Mouse (Mus musculus): Measurements from ENCODE around the gene Trim63. TPM values are rescaled to one million over a fixed set of nuclear protein-coding genes. Genes with fewer than 3 reads are reported as not detected.

Gene Trim63
- polyA plus RNA-seq, 2 experiments, result 0.07 TPM; not detected in 1

DNA sequence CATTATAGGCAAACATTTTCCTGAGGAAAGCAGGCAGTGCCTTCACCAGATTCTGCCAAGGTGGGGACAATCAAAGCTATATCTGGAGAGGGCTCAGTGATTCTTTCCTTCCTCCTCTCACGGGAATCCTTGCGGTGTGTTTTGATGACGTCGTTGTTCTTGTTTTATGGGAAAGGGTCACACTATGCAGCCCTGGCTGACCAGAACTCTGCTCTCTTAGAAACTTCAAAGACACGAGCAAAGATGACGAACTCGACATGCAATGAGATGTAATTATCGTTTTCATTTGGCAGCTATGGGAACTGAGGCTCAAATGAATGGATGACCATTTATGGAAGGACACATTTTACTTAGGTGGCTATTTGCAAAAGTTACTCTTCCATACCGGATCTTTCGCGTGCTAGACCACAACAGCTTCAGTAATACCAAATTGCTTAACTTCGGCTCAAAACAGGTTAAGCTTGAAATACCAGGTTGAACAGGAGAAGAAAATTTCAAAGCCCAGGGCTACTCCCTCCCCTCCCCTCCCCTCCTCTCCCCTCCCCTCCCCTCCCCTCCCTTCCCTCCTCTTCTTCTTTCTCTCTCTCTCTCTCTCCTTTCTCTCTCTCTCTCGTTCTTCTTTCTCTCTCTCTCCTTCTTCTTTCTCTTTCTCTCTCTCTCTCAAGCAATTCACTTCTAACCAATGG, 42.0 kb upstream of the Trim63 start:
- H3K9ac ChIP-seq (replicated peaks), result peak overlapping the region; percentile 49
- 11% methylated on average over 13 of the region's 13 CpGs for WGBS (ENCODE audit: insufficient replicate concordance)
- H3K36me3 ChIP-seq (replicated peaks; ENCODE audit: control insufficient read depth, insufficient read depth, low read depth), result peaks cover 12% of the 10 kb centered on the region
- no peaks in the 10 kb centered on the region for H3K9me3 ChIP-seq (ENCODE audit: control insufficient read depth, low read length)
- H3K4me3 ChIP-seq (ENCODE audit: insufficient read depth in 1 of 2, low read depth in 2 of 2, low read length in 2 of 2), result peak overlapping the region; percentile 41 to 45
- DNase-seq (ENCODE audit: low read depth in 3 of 3, low spot score in 3 of 3), result no peak
- peaks cover 16 to 20% of the 10 kb centered on the region in 2 experiments for H3K4me1 ChIP-seq (replicated peaks; ENCODE audit: control insufficient read depth in 2 of 2, insufficient read depth in 2 of 2, low read length in 1 of 2)
- ATAC-seq (ENCODE audit: insufficient read depth), result peak; percentile 49; the same call in 1 of the 2 replicates
- TF ChIP-seq EP300 (IDR thresholded peaks at IDR 0.05; ENCODE audit: low read depth) (no peak), CTCF (IDR thresholded peaks at IDR 0.05; ENCODE audit: low read depth) (no peak)
- no peaks in the 10 kb centered on the region for H3K27me3 ChIP-seq (ENCODE audit: control insufficient read depth, insufficient read depth, low read length)
- H3K27ac ChIP-seq, result peak overlapping the region; percentile 93
- peak overlapping the region; percentile 73 for H3K4me2 ChIP-seq (ENCODE audit: low read depth)

DNA sequence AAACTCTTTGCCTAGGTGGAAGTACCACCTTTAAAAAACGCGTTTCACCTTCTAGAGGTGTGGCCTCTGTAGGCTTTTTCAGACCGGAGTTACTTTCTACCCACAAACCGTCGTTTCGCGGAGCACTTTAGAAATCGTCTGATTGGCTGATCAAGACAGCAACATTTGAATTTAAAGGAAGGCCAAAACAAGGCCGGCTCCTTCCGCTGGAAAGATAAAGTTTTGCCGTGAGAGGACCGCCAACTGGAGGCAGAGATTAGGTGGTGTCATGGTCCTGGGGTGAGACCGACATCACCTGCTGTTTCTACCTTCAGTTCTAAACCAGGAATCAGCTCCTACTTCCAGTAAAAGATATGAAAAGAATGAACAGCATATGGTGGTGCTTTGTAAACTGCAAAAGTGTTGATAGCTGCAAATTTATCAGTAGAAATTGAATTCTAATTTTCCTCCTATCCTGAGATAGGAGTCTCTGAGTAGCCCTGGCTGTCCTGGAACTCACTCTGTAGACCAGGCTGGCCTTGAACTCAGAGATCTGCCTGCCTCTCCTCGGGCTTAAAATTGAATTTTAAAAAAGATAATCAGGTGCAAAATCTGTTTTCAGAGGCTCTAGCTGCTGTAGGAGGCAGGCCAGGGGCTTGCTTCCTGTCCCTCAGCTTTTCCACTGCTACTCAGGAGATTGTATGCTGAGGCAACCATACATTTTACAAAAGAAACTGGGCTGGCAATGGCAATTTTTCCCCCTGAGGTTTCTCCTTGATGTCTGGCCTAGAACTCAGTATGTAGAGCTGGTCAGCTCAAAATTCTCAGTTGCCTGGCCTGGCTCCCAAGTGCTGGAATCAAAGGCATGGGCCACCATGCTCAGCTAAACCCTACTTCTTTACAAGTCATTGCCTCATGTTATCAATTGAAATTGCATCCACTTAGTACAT, 41.2 kb upstream of the Trim63 start:
- peak overlapping the region; percentile 49 for H3K9ac ChIP-seq (replicated peaks)
- H3K4me2 ChIP-seq (ENCODE audit: low read depth), result peak overlapping the region; percentile 73
- no peaks in the 10 kb centered on the region for H3K9me3 ChIP-seq (ENCODE audit: control insufficient read depth, low read length)
- peak; percentile 94 for ATAC-seq (ENCODE audit: insufficient read depth)
- WGBS (ENCODE audit: insufficient replicate concordance), result under 1% methylated on average over 14 of the region's 14 CpGs
- DNase-seq (ENCODE audit: low read depth in 3 of 3, low spot score in 3 of 3), result peak; percentile 88 to 92 (median 88)
- H3K4me3 ChIP-seq (ENCODE audit: insufficient read depth in 1 of 2, low read depth in 2 of 2, low read length in 2 of 2), result peak overlapping the region; percentile 20 to 45; a peak in 3 of 4 replicates
- no peaks in the 10 kb centered on the region for H3K27me3 ChIP-seq (ENCODE audit: control insufficient read depth, insufficient read depth, low read length)
- peaks cover 16 to 20% of the 10 kb centered on the region in 2 experiments for H3K4me1 ChIP-seq (replicated peaks; ENCODE audit: control insufficient read depth in 2 of 2, insufficient read depth in 2 of 2, low read length in 1 of 2)
- TF ChIP-seq EP300 (IDR thresholded peaks at IDR 0.05; ENCODE audit: low read depth), result peak; percentile 76
- no peak for TF ChIP-seq CTCF (IDR thresholded peaks at IDR 0.05; ENCODE audit: low read depth)
- H3K36me3 ChIP-seq (replicated peaks; ENCODE audit: control insufficient read depth, insufficient read depth, low read depth), result peaks cover 18% of the 10 kb centered on the region
- peak overlapping the region; percentile 93 for H3K27ac ChIP-seq

DNA sequence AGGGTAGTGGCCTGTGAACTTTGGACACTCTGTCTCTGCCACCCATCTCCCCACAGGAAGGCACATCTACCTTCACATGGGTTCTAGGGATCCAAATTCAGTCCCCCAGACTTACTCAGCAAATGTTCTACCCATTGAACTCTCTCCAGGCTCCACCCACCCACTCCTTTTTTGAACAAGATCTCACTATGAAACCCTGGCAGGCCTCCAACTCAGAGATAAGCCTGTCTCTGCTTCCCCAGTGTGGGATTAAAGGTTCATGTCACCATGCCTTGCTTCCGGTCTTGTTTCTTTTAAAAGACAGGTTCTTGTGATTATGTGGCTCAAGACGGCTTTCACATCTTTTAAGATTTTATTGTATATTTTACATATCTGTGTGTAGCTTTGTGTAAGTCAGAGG, 30.0 kb upstream of the Trim63 start:
- Histone ChIP-seq H3K27me3 (ENCODE audit: control insufficient read depth, insufficient read depth, low read length) (no peaks in the 10 kb centered on the region), H3K4me1 (replicated peaks; ENCODE audit: control insufficient read depth in 2 of 2, insufficient read depth in 2 of 2, low read length in 1 of 2) (peaks cover 21 to 29% of the 10 kb centered on the region in 2 experiments), H3K36me3 (replicated peaks; ENCODE audit: control insufficient read depth, insufficient read depth, low read depth) (peaks cover 39% of the 10 kb centered on the region), H3K4me3 (ENCODE audit: insufficient read depth in 1 of 2, low read depth in 2 of 2, low read length in 2 of 2) (peak overlapping the region; percentile 18 to 97; a peak in 3 of 4 replicates), H3K27ac (peak overlapping the region; percentile 71), H3K9me3 (ENCODE audit: control insufficient read depth, low read length) (no peaks in the 10 kb centered on the region), H3K4me2 (ENCODE audit: low read depth) (peak overlapping the region; percentile 83), H3K9ac (replicated peaks) (peak overlapping the region; percentile 54)
- DNase-seq (ENCODE audit: low read depth in 3 of 3, low spot score in 3 of 3), result peak; percentile 64 to 74 (median 71)
- 0 out of 2 replicates have a peak, but pooled peaks have one; percentile 6 for TF ChIP-seq EP300 (IDR thresholded peaks at IDR 0.05; ENCODE audit: low read depth)
- TF ChIP-seq CTCF (IDR thresholded peaks at IDR 0.05; ENCODE audit: low read depth), result no peak
- no peak for ATAC-seq (ENCODE audit: insufficient read depth)
- 13% methylated on average over 2 of the region's 2 CpGs for WGBS (ENCODE audit: insufficient replicate concordance)

DNA sequence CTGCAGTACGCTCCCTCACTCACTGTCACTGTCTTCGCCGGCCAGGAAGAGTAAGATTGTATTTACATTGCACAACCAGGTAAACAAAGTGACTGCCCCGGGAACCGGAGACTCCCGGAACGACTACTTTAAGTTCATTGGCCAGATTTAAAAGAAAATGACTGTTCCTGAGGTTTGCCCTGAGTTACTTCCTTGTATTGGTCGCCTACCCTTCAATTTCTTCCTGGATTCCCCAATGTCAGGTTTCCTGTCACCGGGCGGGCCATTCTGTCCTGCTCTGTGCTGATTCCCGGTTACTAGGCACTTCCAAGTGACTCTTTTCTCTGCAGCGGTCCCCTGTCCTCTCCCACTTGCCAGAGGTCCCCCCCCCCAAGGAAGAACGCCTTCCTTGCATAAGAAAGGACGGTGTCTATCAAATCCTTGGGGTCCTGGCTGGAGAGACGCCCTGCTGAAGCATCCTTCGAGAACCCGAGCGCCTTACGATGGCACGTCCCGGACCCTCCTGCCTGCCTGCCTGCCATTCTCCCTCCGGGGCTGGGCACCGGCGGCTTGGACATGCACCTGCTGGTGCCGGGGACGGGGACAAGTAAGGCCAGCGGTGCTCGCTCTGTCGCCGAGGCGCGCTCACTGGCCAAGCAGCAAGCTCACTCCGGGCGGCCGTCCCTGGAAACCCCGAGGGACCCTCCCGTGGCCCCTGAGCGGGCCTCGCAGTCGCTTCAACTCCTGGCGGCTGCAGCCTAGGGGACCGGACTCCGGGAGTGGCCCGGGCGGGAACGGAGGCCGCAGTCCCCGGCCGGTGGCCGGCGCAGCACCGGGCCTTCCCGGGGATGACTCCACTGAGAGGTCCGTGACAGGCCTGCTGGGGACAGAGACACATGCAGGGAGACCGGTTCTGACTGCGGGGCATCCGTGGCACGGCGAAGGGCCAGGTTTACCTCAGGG, 28.4 kb upstream of the Trim63 start:
- H3K4me3 ChIP-seq (ENCODE audit: insufficient read depth in 1 of 2, low read depth in 2 of 2, low read length in 2 of 2), result peak overlapping the region; percentile 87 to 97
- H3K4me2 ChIP-seq (ENCODE audit: low read depth), result peak overlapping the region; percentile 83
- ATAC-seq (ENCODE audit: insufficient read depth) (peak; percentile 34), DNase-seq (ENCODE audit: low read depth in 3 of 3, low spot score in 3 of 3) (no peak)
- TF ChIP-seq CTCF (IDR thresholded peaks at IDR 0.05; ENCODE audit: low read depth), result no peak
- no peak for TF ChIP-seq EP300 (IDR thresholded peaks at IDR 0.05; ENCODE audit: low read depth)
- H3K9me3 ChIP-seq (ENCODE audit: control insufficient read depth, low read length), result no peaks in the 10 kb centered on the region
- H3K9ac ChIP-seq (replicated peaks), result peak overlapping the region; percentile 99
- peaks cover 27% of the 10 kb centered on the region for H3K36me3 ChIP-seq (replicated peaks; ENCODE audit: control insufficient read depth, insufficient read depth, low read depth)
- H3K27me3 ChIP-seq (ENCODE audit: control insufficient read depth, insufficient read depth, low read length), result no peaks in the 10 kb centered on the region
- WGBS (ENCODE audit: insufficient replicate concordance), result 1% methylated on average over 55 of the region's 59 CpGs
- H3K4me1 ChIP-seq (replicated peaks; ENCODE audit: control insufficient read depth in 2 of 2, insufficient read depth in 2 of 2, low read length in 1 of 2), result peaks cover 21 to 29% of the 10 kb centered on the region in 2 experiments
- peak overlapping the region; percentile 71 for H3K27ac ChIP-seq
